Mouse (Mus musculus) midbrain, embryonic 13.5 days (tissue): ENCODE results near the gene Men1. TPM values are rescaled to one million over a fixed set of nuclear protein-coding genes. Genes with fewer than 3 reads are reported as not detected.
A peak's percentile ranks its signal among the peaks of the same experiment; 100 is the strongest.

Experiments used
- ATAC-seq: fragments of 200-750 bp; cut with Nextera tagmentation; 2 replicates; pipeline ENCODE4 v1.8.0; 2017; ENCODE audit warnings: mild to moderate bottlenecking, moderate TSS enrichment, moderate library complexity
- H3K27ac ChIP-seq: fragments of 300-500 bp; sonication (generic); 2 replicates; pipeline ENCODE4 v1.5.1; 2015; ENCODE audit warnings: inconsistent platforms, mild to moderate bottlenecking, moderate library complexity
- H3K27me3 ChIP-seq: fragments of 300-500 bp; sonication (generic); 2 replicates; pipeline ENCODE4 v1.6.1; 2015; ENCODE audit warnings: mild to moderate bottlenecking, inconsistent platforms
- H3K36me3 ChIP-seq: fragments of 300-500 bp; sonication (generic); 2 replicates; pipeline ENCODE4 v1.6.1; 2015; ENCODE audit warnings: mild to moderate bottlenecking, inconsistent platforms
- H3K4me1 ChIP-seq: fragments of 300-500 bp; sonication (generic); replicated peaks from 2 replicates; pipeline ENCODE4 v1.6.1; 2015; ENCODE audit warnings: inconsistent platforms
- H3K4me2 ChIP-seq: fragments of 300-500 bp; sonication (generic); replicated peaks from 2 replicates; pipeline ENCODE4 v1.6.1; 2015; ENCODE audit warnings: moderate library complexity, mild to moderate bottlenecking, inconsistent platforms
- H3K4me3 ChIP-seq: fragments of 300-500 bp; sonication (generic); replicated peaks from 2 replicates; pipeline ENCODE4 v1.5.1; 2015; ENCODE audit warnings: mild to moderate bottlenecking, inconsistent platforms
- H3K9ac ChIP-seq: fragments of 300-500 bp; sonication (generic); replicated peaks from 2 replicates; pipeline ENCODE4 v1.6.1; 2015; ENCODE audit warnings: mild to moderate bottlenecking, inconsistent platforms
- H3K9me3 ChIP-seq: fragments of 300-500 bp; sonication (generic); 2 replicates; pipeline ENCODE4 v1.6.1; 2016; ENCODE audit warnings: mild to moderate bottlenecking, inconsistent platforms
- WGBS: fragments of 180-500 bp; shearing (Covaris S2); methylation state at CpG from one replicate; pipeline ENCODE4 v1.1.7; 2015; 5-methylcytosine and 5-hydroxymethylcytosine counted together
- microRNA-seq: library from miRNA; unstranded; fragments of <30 nt; microRNA quantifications from one replicate; pipeline ENCODE4, GENCODE M21; 2016
- polyA plus RNA-seq: library from polyadenylated mRNA; unstranded; fragments of >200 nt; fragmentation: Nextera tagmentation; extraction: Ambion mirVana; gene quantifications from 2 replicates; pipeline ENCODE4 v1.2.1, GENCODE M21; 2015

The Men1 gene
- polyA plus RNA-seq, 1 experiment from 2014 or later = 81.1 TPM

- no peak overlapping the region for H3K9ac ChIP-seq
- no peak for ATAC-seq
- H3K9me3 ChIP-seq = no peaks in the 10 kb centered on the region
- no peaks in the 10 kb centered on the region for H3K36me3 ChIP-seq
- H3K4me2 ChIP-seq = no peak overlapping the region
- 85% methylated on average over 13 of the region's 13 CpGs for WGBS
- H3K4me1 ChIP-seq = peaks cover 25% of the 10 kb centered on the region
- peaks cover 4% of the 10 kb centered on the region; the same call in 1 of the 2 replicates for H3K27me3 ChIP-seq
- H3K4me3 ChIP-seq = no peak overlapping the region
- H3K27ac ChIP-seq = no peak overlapping the region
Observed at GRCm38 (mm10) chr19:6388006-6388405, 53.2 kb downstream of the Men1 start.

- ATAC-seq = peak; percentile 35; the same call in 1 of the 2 replicates
- H3K27ac ChIP-seq = no peak overlapping the region
Observed at GRCm38 (mm10) chr19:6389803-6390202, 55.0 kb downstream of the Men1 start.

GRCm38 (mm10) chr19:6390251-6390650, 55.5 kb downstream of the Men1 start:
- peaks cover 4% of the 10 kb centered on the region; the same call in 1 of the 2 replicates for H3K27me3 ChIP-seq
- H3K4me3 ChIP-seq = no peak overlapping the region
- no peaks in the 10 kb centered on the region for H3K36me3 ChIP-seq
- no peak overlapping the region for H3K4me2 ChIP-seq
- no peaks in the 10 kb centered on the region for H3K9me3 ChIP-seq
- no peak overlapping the region for H3K27ac ChIP-seq
- no peak; the same call in 1 of the 2 replicates for ATAC-seq
- 62% methylated on average over 6 of the region's 6 CpGs for WGBS
- no peak overlapping the region for H3K9ac ChIP-seq
- H3K4me1 ChIP-seq = peaks cover 7% of the 10 kb centered on the region

More at GRCm38 (mm10) chr19:6389803-6390202, 55.0 kb downstream of the Men1 start:
- no peaks in the 10 kb centered on the region for H3K36me3 ChIP-seq
- peaks cover 4% of the 10 kb centered on the region; the same call in 1 of the 2 replicates for H3K27me3 ChIP-seq
- H3K9me3 ChIP-seq = no peaks in the 10 kb centered on the region
- 5% methylated on average over 16 of the region's 16 CpGs for WGBS
- peak overlapping the region; percentile 50 for H3K4me2 ChIP-seq
- H3K9ac ChIP-seq = peak overlapping the region; percentile 44
- peaks cover 9% of the 10 kb centered on the region for H3K4me1 ChIP-seq
- peak overlapping the region; percentile 24 for H3K4me3 ChIP-seq

Small RNA genes within 50 kb of the gene (microRNA-seq; reads per million reads assigned to microRNA genes)
- not detected for gene Mir6989

Other genes with a start within 250 kb of the Men1 start
- 19.1 and 19.3 TPM in 2 replicates for gene Cdca5, start 250.0 kb upstream of the Men1 start, polyA plus RNA-seq
- not detected in 2 replicates for gene AC131692.1, start 240.6 kb upstream of the Men1 start, polyA plus RNA-seq
- 0.52 and 0.58 TPM in 2 replicates for gene Naaladl1, start 229.2 kb upstream of the Men1 start, polyA plus RNA-seq
- gene Sac3d1, start 216.3 kb upstream of the Men1 start, polyA plus RNA-seq = 35.1 and 41.8 TPM in 2 replicates
- gene Snx15, start 206.7 kb upstream of the Men1 start, polyA plus RNA-seq = 42.3 and 44.4 TPM in 2 replicates
- 0.27 TPM in 1 of 2 replicates, not detected in the other for gene Batf2, start 194.0 kb upstream of the Men1 start, polyA plus RNA-seq
- 115 and 118 TPM in 2 replicates for gene Arl2, start 193.4 kb upstream of the Men1 start, polyA plus RNA-seq
- gene Majin, start 150.6 kb upstream of the Men1 start, polyA plus RNA-seq = not detected in 2 replicates
- gene Gpha2, start 108.6 kb upstream of the Men1 start, polyA plus RNA-seq = not detected in 2 replicates
- 78.4 and 84.8 TPM in 2 replicates for gene Ppp2r5b, start 99.1 kb upstream of the Men1 start, polyA plus RNA-seq
- 11.4 and 12.4 TPM in 2 replicates for gene Atg2a, start 93.3 kb upstream of the Men1 start, polyA plus RNA-seq
- 89.7 and 93.8 TPM in 2 replicates for gene Ehd1, start 58.3 kb upstream of the Men1 start, polyA plus RNA-seq
- 0.39 and 0.46 TPM in 2 replicates for gene Cdc42bpg, start 28.5 kb upstream of the Men1 start, polyA plus RNA-seq
- gene Map4k2, start 6.2 kb downstream of the Men1 start, polyA plus RNA-seq = 13.6 and 17.1 TPM in 2 replicates
- 120 and 128 TPM in 2 replicates for gene Sf1, start 28.7 kb downstream of the Men1 start, polyA plus RNA-seq
- gene Pygm, start 49.4 kb downstream of the Men1 start, polyA plus RNA-seq = 1.9 and 2.2 TPM in 2 replicates
- 28.5 and 29.6 TPM in 2 replicates for gene Rasgrp2, start 64.4 kb downstream of the Men1 start, polyA plus RNA-seq
- gene Nrxn2, start 83.8 kb downstream of the Men1 start, polyA plus RNA-seq = 20.7 and 24.3 TPM in 2 replicates
- gene Slc22a12, start 208.1 kb downstream of the Men1 start, polyA plus RNA-seq = 0.19 TPM in 1 of 2 replicates, not detected in the other